Mouse (Mus musculus): ENCODE data around the gene Ripk3.

- TF ChIP-seq CTCF (IDR thresholded peaks at IDR 0.05): no peak
- no peak for TF ChIP-seq EP300 (IDR thresholded peaks at IDR 0.05)
Measured at GRCm38 (mm10) chr14:55735758-55736157, 52.9 kb downstream of the Ripk3 start.

All from lung, postnatal 0 days (tissue).